Mouse (Mus musculus): ENCODE data around the gene Pde4dip.

DNA sequence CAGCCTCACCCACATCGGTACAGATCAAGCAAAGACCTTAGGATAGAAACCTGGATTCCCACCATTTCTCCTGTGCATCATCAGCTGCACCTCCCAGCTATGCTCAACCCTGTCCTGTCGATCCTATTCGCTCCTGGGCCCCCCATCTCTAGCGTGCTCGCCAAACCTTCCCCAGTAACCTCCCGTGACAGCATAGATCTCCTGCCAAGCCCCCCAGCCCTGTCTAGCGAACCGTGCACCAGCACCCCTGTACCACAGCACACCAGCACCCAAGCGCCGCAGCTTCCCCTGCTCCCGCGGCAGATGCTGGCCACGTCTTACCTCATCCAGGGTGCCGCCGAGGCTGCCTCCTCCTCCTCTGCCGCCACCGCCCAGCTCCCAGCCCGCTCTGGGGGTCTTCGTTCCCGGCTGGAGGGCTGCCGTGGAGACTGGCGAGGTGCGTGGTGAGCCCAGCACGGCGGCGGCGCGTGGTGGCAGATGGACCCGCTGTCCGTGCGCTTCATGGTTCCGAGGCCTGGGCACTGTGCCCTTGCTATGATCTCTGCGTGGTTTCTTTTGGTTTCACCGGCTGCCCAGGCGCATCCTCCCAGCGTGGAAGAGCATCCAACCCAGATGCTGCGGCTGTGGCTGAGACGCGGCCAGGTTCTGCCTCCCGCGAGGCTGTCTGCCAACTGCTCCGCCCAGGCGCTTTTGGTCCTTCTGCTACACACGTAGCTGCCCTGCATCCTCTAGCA, at the start of gene Pde4dip:
- TF ChIP-seq GATA1 (IDR thresholded peaks at IDR 0.05; ENCODE audit: low read length) (no peak), TAL1 (IDR thresholded peaks at IDR 0.05; ENCODE audit: low read length) (no peak)

All from erythroblast, embryonic 14.5 days (primary cell).